Mouse (Mus musculus): ENCODE results near the gene Sh3pxd2a. TPM values are rescaled to one million over a fixed set of nuclear protein-coding genes. Genes with fewer than 3 reads are reported as not detected.
A peak's percentile ranks its signal among the peaks of the same experiment; 100 is the strongest.

Sh3pxd2a gene
- polyA plus RNA-seq, 1 experiment: 15.5 TPM

- WGBS: 27% methylated on average over 6 of the region's 6 CpGs
- H3K4me1 ChIP-seq (ENCODE audit: control insufficient read depth, insufficient read depth, low read length): no peaks in the 10 kb centered on the region; the same call in 1 of the 2 replicates
- no peaks in the 10 kb centered on the region for H3K27me3 ChIP-seq (replicated peaks; ENCODE audit: control insufficient read depth, insufficient read depth, low read length)
- no peaks in the 10 kb centered on the region for H3K36me3 ChIP-seq (ENCODE audit: control insufficient read depth, insufficient read depth, low read length)
- TF ChIP-seq POLR2A (IDR thresholded peaks at IDR 0.05; ENCODE audit: low read depth, low read length) (no peak), CTCF (conservative IDR thresholded peaks at IDR 0.05; ENCODE audit: insufficient read depth, insufficient read length, low read depth, low read length) (no peak)
- no peak overlapping the region for H3K4me3 ChIP-seq (ENCODE audit: insufficient read depth, low read depth, low read length)
- H3K27ac ChIP-seq (ENCODE audit: insufficient read depth, low read depth, low read length): peak overlapping the region; percentile 33; the same call in 1 of the 2 replicates
- no peak for DNase-seq
Observed at GRCm38 (mm10) chr19:47387395-47387794, 76.8 kb downstream of the Sh3pxd2a start.

- peak; percentile 30 for DNase-seq
- no peak overlapping the region for H3K27ac ChIP-seq (ENCODE audit: insufficient read depth, low read depth, low read length)
Observed at GRCm38 (mm10) chr19:47385971-47386370, 78.2 kb downstream of the Sh3pxd2a start.

DNA sequence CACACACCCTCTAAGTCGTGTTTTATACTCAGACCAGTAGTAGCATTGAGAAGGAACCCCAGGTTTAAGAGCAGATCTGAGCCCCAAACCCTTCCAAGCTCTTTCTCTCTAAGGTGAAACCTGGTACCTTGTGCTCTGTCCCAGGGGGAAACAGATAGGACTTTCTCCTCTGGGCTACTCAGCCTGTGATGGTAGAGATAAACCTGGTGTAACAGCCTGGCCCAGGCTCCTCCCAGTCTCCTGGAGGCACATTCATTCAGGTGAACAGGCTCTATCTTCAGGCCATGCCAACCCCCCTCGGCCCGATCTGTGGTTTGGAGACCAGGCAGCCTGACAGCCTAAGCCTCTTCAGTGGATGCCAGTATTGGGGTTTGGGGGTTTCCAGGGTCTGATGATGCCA lies 79.6 kb downstream of the Sh3pxd2a start:
- WGBS: 76% methylated on average over 3 of the region's 3 CpGs
- H3K27ac ChIP-seq (ENCODE audit: insufficient read depth, low read depth, low read length): no peak overlapping the region
- no peaks in the 10 kb centered on the region; the same call in 1 of the 2 replicates for H3K4me1 ChIP-seq (ENCODE audit: control insufficient read depth, insufficient read depth, low read length)
- TF ChIP-seq POLR2A (IDR thresholded peaks at IDR 0.05; ENCODE audit: low read depth, low read length): no peak
- no peak for TF ChIP-seq CTCF (conservative IDR thresholded peaks at IDR 0.05; ENCODE audit: insufficient read depth, insufficient read length, low read depth, low read length)
- H3K36me3 ChIP-seq (ENCODE audit: control insufficient read depth, insufficient read depth, low read length): no peaks in the 10 kb centered on the region
- no peaks in the 10 kb centered on the region for H3K27me3 ChIP-seq (replicated peaks; ENCODE audit: control insufficient read depth, insufficient read depth, low read length)
- no peak for DNase-seq
- H3K4me3 ChIP-seq (ENCODE audit: insufficient read depth, low read depth, low read length): no peak overlapping the region

More at GRCm38 (mm10) chr19:47385971-47386370, 78.2 kb downstream of the Sh3pxd2a start:
- Histone ChIP-seq H3K36me3 (ENCODE audit: control insufficient read depth, insufficient read depth, low read length) (no peaks in the 10 kb centered on the region), H3K27me3 (replicated peaks; ENCODE audit: control insufficient read depth, insufficient read depth, low read length) (no peaks in the 10 kb centered on the region), H3K4me3 (ENCODE audit: insufficient read depth, low read depth, low read length) (no peak overlapping the region), H3K4me1 (ENCODE audit: control insufficient read depth, insufficient read depth, low read length) (no peaks in the 10 kb centered on the region; the same call in 1 of the 2 replicates)
- TF ChIP-seq CTCF (conservative IDR thresholded peaks at IDR 0.05; ENCODE audit: insufficient read depth, insufficient read length, low read depth, low read length) (no peak), POLR2A (IDR thresholded peaks at IDR 0.05; ENCODE audit: low read depth, low read length) (no peak)
- 63% methylated on average over 10 of the region's 10 CpGs for WGBS

DNA sequence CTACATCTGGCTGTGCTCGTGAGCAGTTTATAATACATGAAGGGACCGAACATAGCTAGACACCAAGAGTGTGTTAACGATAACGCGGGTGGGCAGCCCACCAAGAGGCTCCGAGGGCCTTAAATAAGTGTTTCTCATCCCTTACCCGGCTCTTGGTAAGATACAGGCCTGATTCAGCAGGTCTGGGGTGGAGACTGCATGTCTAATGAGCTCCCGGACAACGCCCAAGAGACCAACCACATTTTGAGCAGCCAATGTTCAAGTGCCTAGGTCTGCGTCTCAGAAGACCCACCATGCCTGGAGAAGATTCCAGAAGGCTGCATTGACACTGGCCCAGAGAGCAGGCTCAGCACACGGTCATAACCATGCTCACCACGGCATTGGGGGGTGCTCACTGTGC lies 80.2 kb downstream of the Sh3pxd2a start:
- TF ChIP-seq POLR2A (IDR thresholded peaks at IDR 0.05; ENCODE audit: low read depth, low read length): no peak
- TF ChIP-seq CTCF (conservative IDR thresholded peaks at IDR 0.05; ENCODE audit: insufficient read depth, insufficient read length, low read depth, low read length): no peak
- H3K4me1 ChIP-seq (ENCODE audit: control insufficient read depth, insufficient read depth, low read length): no peaks in the 10 kb centered on the region; the same call in 1 of the 2 replicates
- no peak for DNase-seq
- H3K27ac ChIP-seq (ENCODE audit: insufficient read depth, low read depth, low read length): no peak overlapping the region
- H3K27me3 ChIP-seq (replicated peaks; ENCODE audit: control insufficient read depth, insufficient read depth, low read length): no peaks in the 10 kb centered on the region
- 92% methylated on average over 12 of the region's 12 CpGs for WGBS
- H3K36me3 ChIP-seq (ENCODE audit: control insufficient read depth, insufficient read depth, low read length): no peaks in the 10 kb centered on the region
- no peak overlapping the region for H3K4me3 ChIP-seq (ENCODE audit: insufficient read depth, low read depth, low read length)

DNA sequence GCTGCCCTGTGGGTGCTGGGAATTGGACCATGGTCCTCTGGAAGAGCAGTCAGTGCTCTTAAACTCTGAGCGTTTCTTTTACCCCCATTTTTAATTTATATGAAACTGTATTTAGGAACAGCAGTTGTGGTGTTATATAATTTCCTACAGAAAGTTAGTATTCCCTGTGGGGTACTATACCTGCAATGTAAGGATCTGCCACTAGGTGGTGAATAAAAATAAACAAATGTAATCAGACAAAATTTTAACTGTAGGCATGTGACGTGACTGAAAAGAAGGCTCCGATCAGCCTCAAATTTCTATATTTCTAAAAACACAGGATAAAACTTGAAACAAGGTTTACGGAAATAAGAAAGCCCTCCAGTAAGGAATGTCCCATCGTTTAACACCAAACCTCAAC lies 81.9 kb downstream of the Sh3pxd2a start:
- Histone ChIP-seq H3K27me3 (replicated peaks; ENCODE audit: control insufficient read depth, insufficient read depth, low read length) (no peaks in the 10 kb centered on the region), H3K4me3 (ENCODE audit: insufficient read depth, low read depth, low read length) (no peak overlapping the region), H3K4me1 (ENCODE audit: control insufficient read depth, insufficient read depth, low read length) (no peaks in the 10 kb centered on the region; the same call in 1 of the 2 replicates), H3K36me3 (ENCODE audit: control insufficient read depth, insufficient read depth, low read length) (no peaks in the 10 kb centered on the region), H3K27ac (ENCODE audit: insufficient read depth, low read depth, low read length) (no peak overlapping the region)
- no peak for TF ChIP-seq POLR2A (IDR thresholded peaks at IDR 0.05; ENCODE audit: low read depth, low read length)
- no peak for TF ChIP-seq CTCF (conservative IDR thresholded peaks at IDR 0.05; ENCODE audit: insufficient read depth, insufficient read length, low read depth, low read length)
- peak; percentile 18 for DNase-seq
- 67% methylated on average over 5 of the region's 5 CpGs for WGBS

GRCm38 (mm10) chr19:47381011-47381410 lies 83.2 kb downstream of the Sh3pxd2a start:
- TF ChIP-seq CTCF (conservative IDR thresholded peaks at IDR 0.05; ENCODE audit: insufficient read depth, insufficient read length, low read depth, low read length) (no peak), POLR2A (IDR thresholded peaks at IDR 0.05; ENCODE audit: low read depth, low read length) (no peak)
- Histone ChIP-seq H3K27me3 (replicated peaks; ENCODE audit: control insufficient read depth, insufficient read depth, low read length) (no peaks in the 10 kb centered on the region), H3K4me1 (ENCODE audit: control insufficient read depth, insufficient read depth, low read length) (no peaks in the 10 kb centered on the region), H3K27ac (ENCODE audit: insufficient read depth, low read depth, low read length) (no peak overlapping the region), H3K36me3 (ENCODE audit: control insufficient read depth, insufficient read depth, low read length) (no peaks in the 10 kb centered on the region), H3K4me3 (ENCODE audit: insufficient read depth, low read depth, low read length) (no peak overlapping the region)
- DNase-seq: no peak
- 93% methylated on average over 15 of the region's 15 CpGs for WGBS

DNA sequence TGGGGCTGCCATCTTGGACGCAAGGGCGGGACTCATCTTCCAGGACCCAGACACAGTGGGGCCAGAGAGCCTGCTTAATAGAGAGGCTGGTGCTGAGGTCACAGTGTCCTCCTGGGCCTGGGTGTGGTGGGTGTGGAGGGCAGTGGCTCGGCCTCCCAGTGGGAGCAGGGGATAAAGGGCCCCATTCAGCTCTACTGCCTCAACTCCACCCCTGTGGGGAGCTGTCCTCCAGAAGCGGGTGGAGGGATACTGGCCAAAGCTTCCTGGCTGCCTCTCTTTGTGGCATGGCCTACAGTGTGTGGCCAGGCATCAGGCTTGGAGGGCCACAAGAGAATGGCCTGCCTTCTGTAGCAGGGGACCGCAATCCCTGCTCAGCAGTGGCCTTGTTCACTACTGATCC lies 85.1 kb downstream of the Sh3pxd2a start:
- 91% methylated on average over 5 of the region's 5 CpGs for WGBS
- H3K36me3 ChIP-seq (ENCODE audit: control insufficient read depth, insufficient read depth, low read length): no peaks in the 10 kb centered on the region
- H3K4me3 ChIP-seq (ENCODE audit: insufficient read depth, low read depth, low read length): no peak overlapping the region
- no peaks in the 10 kb centered on the region for H3K27me3 ChIP-seq (replicated peaks; ENCODE audit: control insufficient read depth, insufficient read depth, low read length)
- DNase-seq: no peak
- TF ChIP-seq CTCF (conservative IDR thresholded peaks at IDR 0.05; ENCODE audit: insufficient read depth, insufficient read length, low read depth, low read length): no peak
- no peak for TF ChIP-seq POLR2A (IDR thresholded peaks at IDR 0.05; ENCODE audit: low read depth, low read length)
- H3K4me1 ChIP-seq (ENCODE audit: control insufficient read depth, insufficient read depth, low read length): no peaks in the 10 kb centered on the region
- no peak overlapping the region for H3K27ac ChIP-seq (ENCODE audit: insufficient read depth, low read depth, low read length)
